Mouse (Mus musculus): ENCODE data around the gene Ang6. TPM values are rescaled to one million over a fixed set of nuclear protein-coding genes. Genes with fewer than 3 reads are reported as not detected.
"Not testable (repeated sequence)": the region's sequence is repeated elsewhere in the genome, so short reads cannot be mapped to it uniquely, and the experiment has no call there.

Gene Ang6
- total RNA-seq (2014; rRNA removed) (not detected in 2 replicates), polyA plus RNA-seq (2015; fragmentation: Nextera tagmentation; extraction: Ambion mirVana) (not detected in 2 replicates)

DNA sequence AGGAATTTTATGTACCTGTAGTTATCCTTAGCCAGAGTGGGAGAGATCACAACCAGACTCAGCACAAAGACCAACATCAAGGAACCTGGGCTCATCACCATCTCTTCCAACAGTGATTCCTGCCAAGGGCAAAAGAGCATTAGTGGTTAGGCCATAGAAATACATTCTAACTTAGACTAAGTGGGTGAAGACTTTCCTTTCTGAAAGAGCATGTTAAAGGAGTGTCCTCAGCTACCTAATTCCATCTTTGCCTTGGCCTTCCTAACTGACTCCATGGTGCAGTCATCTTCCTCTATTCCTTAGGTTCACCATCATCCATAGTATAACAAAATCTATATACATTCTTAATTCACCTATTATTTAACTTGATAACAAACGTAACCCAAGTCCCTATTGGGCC lies at the start of gene Ang6:
TSS of gene Ang6 (minus strand) at position 101 of the 400 bp plus-strand sequence.
- H3K4me3 ChIP-seq (ENCODE audit: low read depth, low read length), result no peak within 1 kb of the TSS
- H3K27ac ChIP-seq (ENCODE audit: low read depth, low read length), result no peak within 1 kb of the TSS
- no peak for TF ChIP-seq CTCF (IDR thresholded peaks at IDR 0.05; ENCODE audit: low read depth)
- ATAC-seq (no peak), DNase-seq (no peak)
- H3K9ac ChIP-seq, result no peak within 1 kb of the TSS
- WGBS, result 76% methylated on average over 1 of the region's 1 CpGs
- H3K36me3 ChIP-seq (ENCODE audit: insufficient read depth), result no peaks in the 10 kb centered on the region
- H3K27me3 ChIP-seq (ENCODE audit: insufficient read depth, low read length), result no peaks in the 10 kb centered on the region
- H3K4me2 ChIP-seq (ENCODE audit: low read depth), result no peak within 1 kb of the TSS
- H3K4me1 ChIP-seq (ENCODE audit: insufficient read depth), result no peaks in the 10 kb centered on the region
- no peaks in the 10 kb centered on the region for H3K9me3 ChIP-seq (ENCODE audit: low read length)

GRCm38 (mm10) chr14:44046567-44046966 lies 44.5 kb upstream of the Ang6 start:
- not testable (repeated sequence) for H3K9me3 ChIP-seq (ENCODE audit: low read length); H3K36me3 ChIP-seq (ENCODE audit: insufficient read depth); H3K27ac ChIP-seq (ENCODE audit: low read depth, low read length); ATAC-seq; DNase-seq; H3K4me3 ChIP-seq (ENCODE audit: low read depth, low read length); H3K9ac ChIP-seq; H3K4me1 ChIP-seq (ENCODE audit: insufficient read depth); H3K4me2 ChIP-seq (ENCODE audit: low read depth); H3K27me3 ChIP-seq (ENCODE audit: insufficient read depth, low read length)
- WGBS, result 91% methylated on average over 2 of the region's 2 CpGs

GRCm38 (mm10) chr14:44031828-44032227 lies 29.8 kb upstream of the Ang6 start:
- WGBS, result 87% methylated on average over 1 of the region's 3 CpGs
- H3K4me2 ChIP-seq (ENCODE audit: low read depth); ATAC-seq: not testable (repeated sequence)

DNA sequence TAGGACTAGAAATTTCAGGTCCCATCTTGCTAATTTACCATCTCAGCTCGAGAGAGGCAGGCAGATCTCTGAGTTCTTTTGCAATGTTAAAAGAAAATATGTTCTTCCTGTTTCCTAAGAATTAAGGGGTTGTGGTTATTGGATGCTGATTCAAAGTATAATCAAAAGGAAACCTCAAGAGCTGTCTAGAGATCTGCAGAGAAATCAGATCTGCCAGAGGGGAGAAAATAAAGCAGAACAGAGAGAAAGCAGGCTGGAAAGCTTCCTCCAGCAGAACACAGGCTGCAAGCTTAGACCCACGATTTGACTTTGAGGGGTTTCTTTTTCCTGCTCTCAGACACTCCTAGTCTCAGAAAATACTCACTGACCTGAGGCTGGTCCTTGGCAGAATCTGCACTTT lies 7.6 kb upstream of the Ang6 start:
- not testable (repeated sequence) for H3K9me3 ChIP-seq (ENCODE audit: low read length); H3K4me1 ChIP-seq (ENCODE audit: insufficient read depth); H3K9ac ChIP-seq; H3K36me3 ChIP-seq (ENCODE audit: insufficient read depth); H3K4me2 ChIP-seq (ENCODE audit: low read depth); H3K27me3 ChIP-seq (ENCODE audit: insufficient read depth, low read length); H3K27ac ChIP-seq (ENCODE audit: low read depth, low read length); H3K4me3 ChIP-seq (ENCODE audit: low read depth, low read length); DNase-seq; ATAC-seq
- 70% methylated on average over 2 of the region's 2 CpGs for WGBS

More at GRCm38 (mm10) chr14:44031828-44032227, 29.8 kb upstream of the Ang6 start:
- DNase-seq; H3K4me3 ChIP-seq (ENCODE audit: low read depth, low read length); H3K9me3 ChIP-seq (ENCODE audit: low read length); H3K27me3 ChIP-seq (ENCODE audit: insufficient read depth, low read length); H3K4me1 ChIP-seq (ENCODE audit: insufficient read depth); H3K9ac ChIP-seq; H3K27ac ChIP-seq (ENCODE audit: low read depth, low read length); H3K36me3 ChIP-seq (ENCODE audit: insufficient read depth): not testable (repeated sequence)

DNA sequence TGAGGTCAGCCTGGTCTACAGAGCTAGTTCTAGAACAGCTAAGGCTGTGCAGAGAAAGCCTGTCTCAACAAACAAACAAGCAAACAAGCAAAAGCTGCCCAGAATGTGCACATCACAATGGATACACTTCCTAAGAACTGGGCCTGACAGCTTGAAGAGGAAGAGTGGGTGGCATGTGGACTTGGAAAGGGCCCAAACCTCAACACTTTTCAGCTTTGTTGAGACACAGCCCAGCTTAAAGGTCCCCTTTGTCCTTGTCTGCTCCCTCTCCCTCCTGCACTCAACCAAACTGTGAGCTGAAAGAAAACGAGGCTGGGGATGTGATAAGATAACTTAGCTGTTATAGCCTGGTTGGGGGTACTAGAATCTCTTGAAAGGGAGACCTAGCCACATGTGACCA lies 6.0 kb upstream of the Ang6 start:
- not testable (repeated sequence) for H3K4me2 ChIP-seq (ENCODE audit: low read depth); H3K9ac ChIP-seq; H3K36me3 ChIP-seq (ENCODE audit: insufficient read depth); H3K4me3 ChIP-seq (ENCODE audit: low read depth, low read length); ATAC-seq; H3K9me3 ChIP-seq (ENCODE audit: low read length); H3K27me3 ChIP-seq (ENCODE audit: insufficient read depth, low read length); H3K4me1 ChIP-seq (ENCODE audit: insufficient read depth); DNase-seq; H3K27ac ChIP-seq (ENCODE audit: low read depth, low read length)
- no CpG with 5 or more reads among the region's 1 CpGs for WGBS

GRCm38 (mm10) chr14:44001600-44001999 lies 469 bp downstream of the Ang6 start:
- no peak overlapping the region for H3K9ac ChIP-seq
- DNase-seq, result no peak
- TF ChIP-seq CTCF (IDR thresholded peaks at IDR 0.05; ENCODE audit: low read depth), result no peak
- H3K4me2 ChIP-seq (ENCODE audit: low read depth), result no peak overlapping the region
- 84% methylated on average over 3 of the region's 3 CpGs for WGBS
- H3K9me3 ChIP-seq (ENCODE audit: low read length), result no peaks in the 10 kb centered on the region
- no peaks in the 10 kb centered on the region for H3K4me1 ChIP-seq (ENCODE audit: insufficient read depth)
- ATAC-seq, result no peak
- no peak overlapping the region for H3K4me3 ChIP-seq (ENCODE audit: low read depth, low read length)
- H3K36me3 ChIP-seq (ENCODE audit: insufficient read depth), result no peaks in the 10 kb centered on the region
- no peaks in the 10 kb centered on the region for H3K27me3 ChIP-seq (ENCODE audit: insufficient read depth, low read length)
- no peak overlapping the region for H3K27ac ChIP-seq (ENCODE audit: low read depth, low read length)

GRCm38 (mm10) chr14:43998455-43999000 lies 3.5 kb downstream of the Ang6 start:
- H3K4me3 ChIP-seq (ENCODE audit: low read depth, low read length); H3K9me3 ChIP-seq (ENCODE audit: low read length); ATAC-seq; H3K4me2 ChIP-seq (ENCODE audit: low read depth); H3K36me3 ChIP-seq (ENCODE audit: insufficient read depth); DNase-seq; H3K27me3 ChIP-seq (ENCODE audit: insufficient read depth, low read length); H3K27ac ChIP-seq (ENCODE audit: low read depth, low read length); H3K9ac ChIP-seq; H3K4me1 ChIP-seq (ENCODE audit: insufficient read depth): not testable (repeated sequence)
- WGBS, result 78% methylated on average over 2 of the region's 2 CpGs

DNA sequence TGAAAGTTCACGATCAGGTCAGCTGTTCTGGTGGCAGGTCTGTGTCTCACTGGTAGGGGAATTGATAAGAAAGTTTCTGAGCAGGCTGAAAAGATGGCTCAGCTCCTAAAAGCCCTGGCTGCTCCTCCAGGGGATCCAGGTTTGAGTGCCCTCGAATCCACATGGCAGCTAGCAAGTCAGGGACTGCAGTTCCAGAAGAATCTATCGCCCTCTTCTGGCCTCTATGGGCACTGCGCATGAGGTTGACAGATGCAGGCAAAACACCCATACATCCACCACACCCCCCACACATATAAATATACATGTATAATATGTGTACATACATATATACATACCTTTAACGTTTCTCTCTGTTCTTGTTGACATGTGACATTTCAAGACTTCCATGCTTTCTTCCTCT lies 14.7 kb downstream of the Ang6 start:
- H3K4me3 ChIP-seq (ENCODE audit: low read depth, low read length); H3K27ac ChIP-seq (ENCODE audit: low read depth, low read length); H3K4me2 ChIP-seq (ENCODE audit: low read depth); H3K36me3 ChIP-seq (ENCODE audit: insufficient read depth); H3K9me3 ChIP-seq (ENCODE audit: low read length); H3K4me1 ChIP-seq (ENCODE audit: insufficient read depth); H3K9ac ChIP-seq; H3K27me3 ChIP-seq (ENCODE audit: insufficient read depth, low read length): not testable (repeated sequence)
- TF ChIP-seq CTCF (IDR thresholded peaks at IDR 0.05; ENCODE audit: low read depth), result peak; percentile 65
- WGBS, result 18% methylated on average over 5 of the region's 5 CpGs
- DNase-seq (peak; percentile 38), ATAC-seq (peak; percentile 10; the same call in 1 of the 2 replicates)

All from forebrain, postnatal 0 days (tissue).